Mouse (Mus musculus) brown adipose tissue, adult 24 weeks (tissue): ENCODE data around the gene F8. TPM values are rescaled to one million over a fixed set of nuclear protein-coding genes. Genes with fewer than 3 reads are reported as not detected.
A peak's percentile ranks its signal among the peaks of the same experiment; 100 is the strongest.
"Not testable (repeated sequence)": the region's sequence is repeated elsewhere in the genome, so short reads cannot be mapped to it uniquely, and the experiment has no call there.

Experiments
- H3K27ac ChIP-seq: fragments of 200-500 bp; replicated peaks from 2 replicates; pipeline ENCODE4 v1.5.1; 2012; ENCODE audit warnings: low read depth, mild to moderate bottlenecking, low read length
- H3K4me1 ChIP-seq: fragments of 200-500 bp; 2 replicates; pipeline ENCODE4 v1.6.1; 2012; ENCODE audit warnings: low read length, mixed read lengths; ENCODE audit not compliant: control insufficient read depth, insufficient read depth, insufficient read length
- H3K4me3 ChIP-seq: fragments of 200-500 bp; 2 replicates; pipeline ENCODE4 v1.5.1; 2012; ENCODE audit warnings: low read depth, mild to moderate bottlenecking, low read length, moderate library complexity; ENCODE audit not compliant: insufficient read depth
- polyA plus RNA-seq: library from polyadenylated mRNA; stranded (reverse); fragments of >200 nt; gene quantifications from 2 replicates; pipeline ENCODE4 v1.2.4, GENCODE M21; 2012; ENCODE audit not compliant: missing spikeins, insufficient read depth, insufficient read length

Gene F8
- polyA plus RNA-seq, 1 experiment = 3.1 TPM

GRCm38 (mm10) chrX:75231456-75231855 lies 151.0 kb downstream of the F8 start:
- Histone ChIP-seq H3K4me1 (no peaks in the 10 kb centered on the region), H3K4me3 (no peak overlapping the region), H3K27ac (no peak overlapping the region)

- Histone ChIP-seq H3K4me1 (no peaks in the 10 kb centered on the region), H3K27ac (no peak within 1 kb of the TSS), H3K4me3 (no peak within 1 kb of the TSS)
These were observed 218.7 kb downstream of the F8 start, which contains the start of gene Smim9 for GRCm38 (mm10) chrX:75163670-75164069. Gene Smim9, minus strand, starts transcription at chrX:75163770.

GRCm38 (mm10) chrX:75155576-75156243 lies 226.7 kb downstream of the F8 start:
- Histone ChIP-seq H3K4me3 (peak overlapping the region; percentile 33), H3K4me1 (no peaks in the 10 kb centered on the region), H3K27ac (no peak overlapping the region)

- Histone ChIP-seq H3K4me3 (no peak overlapping the region), H3K4me1 (no peaks in the 10 kb centered on the region), H3K27ac (no peak overlapping the region)
These were observed 230.2 kb downstream of the F8 start for GRCm38 (mm10) chrX:75152249-75152648.

- no peaks in the 10 kb centered on the region for H3K4me1 ChIP-seq
- H3K4me3 ChIP-seq = no peak overlapping the region
- H3K27ac ChIP-seq = no peak overlapping the region
These were observed 232.1 kb downstream of the F8 start for GRCm38 (mm10) chrX:75150304-75150703.

GRCm38 (mm10) chrX:75148414-75148813 lies 234.0 kb downstream of the F8 start:
- Histone ChIP-seq H3K4me3 (no peak overlapping the region), H3K4me1 (no peaks in the 10 kb centered on the region)

GRCm38 (mm10) chrX:75143124-75143555 lies 239.3 kb downstream of the F8 start:
- not testable (repeated sequence) for H3K4me1 ChIP-seq, H3K27ac ChIP-seq
- 0 out of 2 replicates have a peak overlapping the region, but pooled peaks have one; percentile 10 for H3K4me3 ChIP-seq

More at GRCm38 (mm10) chrX:75148414-75148813, 234.0 kb downstream of the F8 start:
- H3K27ac ChIP-seq = no peak overlapping the region

GRCm38 (mm10) chrX:75138182-75138581 lies 244.2 kb downstream of the F8 start:
- no peak overlapping the region for H3K27ac ChIP-seq
- H3K4me3 ChIP-seq = no peak overlapping the region
- H3K4me1 ChIP-seq = no peaks in the 10 kb centered on the region

- no peaks in the 10 kb centered on the region for H3K4me1 ChIP-seq
- no peak overlapping the region for H3K4me3 ChIP-seq
- peak overlapping the region; percentile 63 for H3K27ac ChIP-seq
These were observed 244.7 kb downstream of the F8 start for GRCm38 (mm10) chrX:75137729-75138128.

- Histone ChIP-seq H3K4me1 (no peaks in the 10 kb centered on the region), H3K27ac (no peak overlapping the region), H3K4me3 (no peak overlapping the region)
These were observed 245.5 kb downstream of the F8 start for GRCm38 (mm10) chrX:75136938-75137337.

- no peaks in the 10 kb centered on the region; the same call in 1 of the 2 replicates for H3K4me1 ChIP-seq
- peak within 1 kb of the TSS; percentile 74 for H3K27ac ChIP-seq
- H3K4me3 ChIP-seq = peak within 1 kb of the TSS; percentile 82
These were observed 251.8 kb downstream of the F8 start, which contains the start of gene Mpp1 for GRCm38 (mm10) chrX:75130467-75131160. Gene Mpp1, minus strand, starts transcription at chrX:75131016.

- no peaks in the 10 kb centered on the region; the same call in 1 of the 2 replicates for H3K4me1 ChIP-seq
- peak overlapping the region; percentile 23; the same call in 1 of the 2 replicates for H3K4me3 ChIP-seq
- peak overlapping the region; percentile 54 for H3K27ac ChIP-seq
These were observed 252.9 kb downstream of the F8 start for GRCm38 (mm10) chrX:75129474-75129873.

GRCm38 (mm10) chrX:75128333-75128980 lies 254.0 kb downstream of the F8 start:
- Histone ChIP-seq H3K27ac (no peak overlapping the region; the same call in 1 of the 2 replicates), H3K4me3 (no peak overlapping the region; the same call in 1 of the 2 replicates), H3K4me1 (no peaks in the 10 kb centered on the region; the same call in 1 of the 2 replicates)

GRCm38 (mm10) chrX:75126893-75127292 lies 255.5 kb downstream of the F8 start:
- no peaks in the 10 kb centered on the region; the same call in 1 of the 2 replicates for H3K4me1 ChIP-seq
- H3K4me3 ChIP-seq = no peak overlapping the region
- no peak overlapping the region for H3K27ac ChIP-seq

GRCm38 (mm10) chrX:75125606-75126005 lies 256.8 kb downstream of the F8 start:
- H3K27ac ChIP-seq = no peak overlapping the region
- H3K4me3 ChIP-seq = no peak overlapping the region
- H3K4me1 ChIP-seq = no peaks in the 10 kb centered on the region; the same call in 1 of the 2 replicates
